Mouse (Mus musculus) NIH3T3 (cell line): ENCODE measurements around the gene Trp53i11.
A peak's percentile ranks its signal among the peaks of the same experiment; 100 is the strongest.

Source experiments
- DNase-seq: peaks from one replicate; pipeline ENCODE4 v3.0.0-alpha.2; 2012; ENCODE audit warnings: low read depth

The Trp53i11 gene

DNA sequence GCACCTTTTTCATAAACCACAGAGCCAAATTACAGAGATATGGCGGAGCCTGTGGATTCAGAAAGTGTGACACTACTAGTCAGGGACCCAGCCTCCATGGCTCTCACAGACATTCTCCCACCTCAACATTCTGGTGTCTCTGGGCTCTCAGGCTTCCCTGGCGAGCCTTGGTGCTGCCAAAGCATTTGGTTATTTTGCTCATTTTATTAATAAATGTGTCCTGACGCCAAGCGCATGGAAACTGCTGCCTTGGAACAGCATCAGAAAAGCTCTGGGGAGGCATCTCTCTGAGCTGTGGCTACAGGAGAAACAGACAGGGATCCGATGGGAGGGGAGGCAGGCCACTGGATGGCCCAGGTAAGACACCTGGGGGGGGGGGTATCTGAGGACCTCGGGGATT lies 15.4 kb upstream of the Trp53i11 start:
- DNase-seq: no peak

- no peak for DNase-seq
These were observed 14.9 kb upstream of the Trp53i11 start for GRCm38 (mm10) chr2:93172460-93172859.

DNA sequence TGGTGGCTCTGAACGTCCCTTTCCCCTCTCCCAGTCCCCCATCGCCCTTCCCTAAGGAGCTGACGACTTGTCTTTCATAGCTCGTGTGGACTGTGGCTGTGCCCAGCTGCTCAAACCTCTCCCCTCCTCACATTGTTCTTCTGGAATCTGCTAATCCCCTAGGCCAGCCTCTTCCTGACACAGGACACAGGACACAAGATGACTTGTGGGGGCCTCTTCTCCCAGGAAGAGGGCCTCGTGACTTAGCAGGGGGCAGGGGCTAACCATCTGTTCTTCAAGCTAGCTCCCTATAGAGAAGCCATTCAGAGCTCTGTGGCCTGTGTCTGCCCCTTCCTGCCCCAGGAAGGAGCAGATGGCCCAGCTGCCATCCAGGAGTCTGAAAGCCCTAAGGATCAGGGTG lies 13.2 kb upstream of the Trp53i11 start:
- no peak for DNase-seq

GRCm38 (mm10) chr2:93175278-93175677 lies 12.1 kb upstream of the Trp53i11 start:
- no peak for DNase-seq

GRCm38 (mm10) chr2:93175721-93176120 lies 11.6 kb upstream of the Trp53i11 start:
- DNase-seq: no peak

- no peak for DNase-seq
These were observed 11.1 kb upstream of the Trp53i11 start for GRCm38 (mm10) chr2:93176193-93176798.

DNA sequence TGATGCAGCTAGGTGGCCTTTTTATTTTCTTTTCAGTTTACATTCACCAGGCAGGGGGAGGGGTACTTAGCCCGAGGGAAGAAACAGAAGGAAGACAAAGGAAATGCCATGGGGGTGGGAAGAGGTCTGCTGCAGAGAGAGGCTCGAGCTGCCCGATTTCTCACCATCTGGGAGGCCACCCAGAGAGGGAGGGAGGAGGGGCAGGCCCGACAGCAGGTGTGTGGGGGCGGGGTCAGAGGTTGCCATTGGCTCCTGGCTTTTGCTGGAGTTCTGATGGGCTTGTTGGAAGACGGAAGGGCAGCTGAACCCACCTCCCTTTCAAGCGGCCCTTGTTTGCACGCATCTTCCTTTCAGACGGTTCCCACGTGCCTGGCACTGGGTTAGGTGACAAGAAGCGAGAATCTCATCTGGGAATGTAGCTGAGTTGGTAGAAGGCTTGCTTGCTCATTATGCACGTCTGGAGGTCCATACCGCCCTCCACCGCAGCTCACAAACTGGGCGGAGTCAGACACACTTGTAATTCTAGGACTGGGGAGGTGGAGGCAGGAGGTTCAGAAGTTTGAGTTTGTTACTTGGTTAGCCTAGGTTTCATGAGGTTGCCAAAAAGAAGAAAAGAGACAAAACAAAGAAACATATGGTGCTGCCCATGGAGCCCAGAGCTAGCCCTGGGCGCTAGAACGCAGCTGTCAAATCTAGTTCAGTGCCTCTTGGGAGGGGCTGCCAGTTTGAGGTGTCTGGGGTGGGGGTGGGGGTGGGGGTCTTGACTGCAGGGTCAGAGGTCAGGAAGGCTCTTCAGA lies 10.3 kb upstream of the Trp53i11 start:
- no peak for DNase-seq

DNA sequence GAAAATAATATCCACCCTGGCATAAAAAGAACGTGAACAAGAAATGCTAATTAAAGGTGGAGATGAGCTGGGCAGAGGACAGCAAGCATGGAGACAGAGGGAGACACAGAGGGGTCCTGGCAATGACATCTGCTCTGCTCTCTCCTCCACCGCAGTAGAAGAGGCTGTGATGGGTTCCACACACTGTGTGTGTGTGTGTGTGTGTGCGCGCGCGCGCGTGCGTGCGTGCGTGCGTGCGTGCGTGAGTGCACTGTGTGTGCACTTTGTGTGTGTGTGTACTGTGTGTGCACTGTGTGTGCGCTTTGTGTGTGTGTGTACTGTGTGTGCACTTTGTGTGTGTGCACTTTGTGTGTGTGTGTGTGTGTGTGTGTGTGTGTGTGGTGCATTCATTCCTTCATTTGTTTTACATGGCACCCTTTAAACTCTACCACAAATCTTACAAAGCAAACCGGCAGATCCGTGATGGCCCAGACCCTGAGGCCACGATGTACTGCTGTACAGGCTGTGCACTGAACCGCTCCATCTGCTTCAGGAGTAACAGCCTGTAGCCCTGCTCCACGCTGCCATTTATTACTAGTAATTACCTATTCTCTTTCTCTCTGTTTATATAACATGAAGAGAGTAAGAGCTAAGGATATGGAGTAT lies 9.6 kb upstream of the Trp53i11 start:
- no peak for DNase-seq

DNA sequence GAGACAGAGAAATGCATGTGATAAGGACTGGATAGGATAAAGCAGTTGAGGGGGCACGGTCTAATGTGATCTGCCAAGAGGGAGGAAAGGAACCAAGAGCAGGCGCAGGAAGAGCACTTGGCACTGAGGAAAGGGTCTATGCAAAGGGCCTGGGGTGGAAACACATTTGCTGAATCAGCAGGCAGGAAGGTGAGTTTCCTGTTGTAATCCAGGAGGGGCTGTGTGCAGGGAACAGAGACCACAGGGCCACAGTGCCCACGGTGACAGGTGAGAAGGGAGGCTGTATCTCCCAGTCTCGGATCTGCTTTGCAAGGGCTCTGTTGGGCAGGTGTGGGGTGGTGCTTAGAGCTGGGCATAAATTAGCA lies 9.1 kb upstream of the Trp53i11 start:
- DNase-seq: no peak

DNA sequence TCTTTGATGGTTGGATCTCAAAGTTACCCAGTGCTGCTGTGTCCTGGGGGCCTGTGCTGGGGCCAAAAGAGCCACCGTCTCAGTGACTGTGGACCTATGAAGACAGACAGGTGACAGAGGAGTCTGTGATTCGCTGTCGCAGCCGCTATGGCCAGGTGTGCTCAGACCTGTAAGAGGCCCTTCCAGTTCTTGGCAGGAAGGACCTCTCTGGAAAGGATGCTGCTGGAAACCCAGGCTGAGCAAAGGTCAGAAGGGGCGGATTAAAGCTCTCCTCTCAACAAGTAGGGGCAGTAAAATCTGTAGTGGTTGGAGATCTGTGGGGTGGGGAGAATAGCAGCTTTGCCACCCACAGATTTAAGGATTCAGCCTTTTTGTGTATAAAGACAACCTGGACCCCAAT lies 7.7 kb upstream of the Trp53i11 start:
- no peak for DNase-seq

DNA sequence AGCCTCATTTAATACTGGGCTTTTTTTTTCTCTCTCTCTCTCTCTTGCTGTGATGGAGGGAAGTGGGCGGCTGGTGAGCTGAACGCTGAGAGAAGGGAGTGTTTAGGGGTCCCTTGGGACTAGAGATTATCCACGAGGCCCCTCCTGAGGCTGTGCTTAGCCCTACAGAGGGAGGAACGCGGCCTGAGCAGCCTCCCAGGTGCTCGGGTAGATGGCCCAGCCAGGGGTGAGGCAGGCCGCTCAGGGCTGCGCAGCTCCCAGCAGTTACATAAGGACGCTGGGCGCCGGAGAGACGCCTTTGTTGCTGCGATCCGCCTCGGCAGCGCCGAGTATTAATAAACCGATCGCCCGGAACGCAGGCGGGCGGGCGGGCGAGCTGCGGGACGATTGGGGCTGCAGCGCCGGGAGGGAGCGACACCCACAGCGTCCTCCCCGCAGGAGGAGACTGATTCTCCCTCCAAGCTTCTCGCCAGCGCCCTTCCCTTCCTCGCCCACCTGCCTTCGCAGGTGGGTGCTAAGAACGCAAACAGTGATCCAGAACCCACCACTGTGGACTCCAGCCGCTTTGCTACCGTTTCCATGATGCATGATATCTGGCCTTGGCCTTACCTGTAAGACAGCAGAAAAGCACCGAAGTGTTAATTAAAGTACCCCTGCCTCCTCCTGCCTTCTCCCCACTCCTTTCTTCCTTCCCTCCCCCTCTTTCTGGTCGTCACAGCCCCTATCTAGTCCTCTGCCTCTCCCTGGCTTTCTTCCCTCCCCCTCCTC lies 7.1 kb upstream of the Trp53i11 start:
- no peak for DNase-seq

GRCm38 (mm10) chr2:93182859-93183258 lies 4.5 kb upstream of the Trp53i11 start:
- DNase-seq: peak; percentile 6

DNA sequence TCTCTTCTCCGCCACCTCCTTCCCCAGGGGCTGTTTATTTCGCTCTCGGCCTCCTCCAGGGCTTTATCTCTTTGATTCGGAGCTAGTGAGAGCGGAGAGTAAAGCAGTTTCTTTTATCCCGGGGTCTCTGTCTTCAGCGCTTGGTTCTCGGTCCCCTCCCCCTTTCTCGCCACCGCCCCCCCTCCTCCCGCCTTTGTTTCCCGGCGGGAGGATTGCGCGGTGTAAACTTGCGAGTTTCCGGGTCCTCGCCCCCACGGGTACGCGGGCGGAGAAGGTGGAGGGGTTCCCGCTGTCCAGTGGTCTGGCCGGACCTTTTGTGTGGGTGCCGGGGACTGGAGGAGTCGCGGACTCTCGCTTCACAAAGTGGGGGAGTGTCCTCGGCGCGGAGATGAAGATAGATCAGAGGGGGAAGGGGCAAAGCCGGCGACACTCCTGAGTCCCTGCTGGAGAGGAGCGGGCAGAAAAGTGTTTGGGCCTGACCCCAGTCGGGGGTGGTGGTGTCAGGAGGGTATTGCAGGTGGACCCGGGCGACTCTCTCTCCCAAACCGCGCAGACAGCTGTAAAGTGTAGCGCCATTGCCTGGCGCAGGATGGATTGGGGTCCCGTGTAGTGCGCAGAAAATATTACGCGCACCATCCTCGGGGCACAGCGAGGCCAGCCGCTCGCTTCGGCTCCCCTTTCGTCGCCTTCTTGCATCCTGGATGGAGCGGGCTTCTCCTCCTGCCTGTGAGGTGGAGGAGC lies 842 bp downstream of the Trp53i11 start:
- DNase-seq: no peak

DNA sequence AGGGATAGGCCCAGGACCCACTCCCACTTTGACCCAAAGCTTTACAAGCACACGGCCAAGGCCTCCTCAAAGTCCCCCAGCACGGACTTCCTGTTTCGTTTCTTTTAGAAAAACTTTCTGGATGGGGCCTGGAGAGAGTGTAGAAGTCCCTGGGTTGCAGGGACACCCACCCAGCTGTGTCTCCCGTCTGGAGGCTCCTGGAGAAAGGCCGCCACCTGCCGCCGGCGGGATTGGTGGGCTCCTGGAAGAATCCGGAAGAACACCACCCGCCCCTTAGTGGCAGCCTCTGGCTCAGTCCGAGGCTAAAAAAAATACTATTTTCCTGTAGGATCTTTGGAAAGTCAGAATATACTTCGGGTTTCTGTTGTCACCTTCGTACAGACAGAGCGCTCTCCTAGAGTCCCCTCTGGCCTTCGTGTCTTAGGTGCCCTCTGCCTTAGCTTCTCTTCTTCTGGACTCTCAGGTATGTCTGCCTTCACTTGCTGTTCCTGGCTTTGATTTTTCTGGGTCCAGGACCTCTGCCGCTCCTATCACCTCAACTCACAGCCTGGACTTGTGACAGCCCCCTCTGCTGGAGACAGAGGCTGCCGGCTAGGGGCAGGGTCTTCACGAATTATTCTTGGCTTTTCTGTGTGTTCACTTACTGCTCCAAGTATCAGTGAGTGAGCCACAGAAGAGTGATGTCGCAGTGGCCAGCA lies 1.6 kb downstream of the Trp53i11 start:
- no peak for DNase-seq

- DNase-seq: no peak
These were observed 3.6 kb downstream of the Trp53i11 start for GRCm38 (mm10) chr2:93190771-93191487.

DNA sequence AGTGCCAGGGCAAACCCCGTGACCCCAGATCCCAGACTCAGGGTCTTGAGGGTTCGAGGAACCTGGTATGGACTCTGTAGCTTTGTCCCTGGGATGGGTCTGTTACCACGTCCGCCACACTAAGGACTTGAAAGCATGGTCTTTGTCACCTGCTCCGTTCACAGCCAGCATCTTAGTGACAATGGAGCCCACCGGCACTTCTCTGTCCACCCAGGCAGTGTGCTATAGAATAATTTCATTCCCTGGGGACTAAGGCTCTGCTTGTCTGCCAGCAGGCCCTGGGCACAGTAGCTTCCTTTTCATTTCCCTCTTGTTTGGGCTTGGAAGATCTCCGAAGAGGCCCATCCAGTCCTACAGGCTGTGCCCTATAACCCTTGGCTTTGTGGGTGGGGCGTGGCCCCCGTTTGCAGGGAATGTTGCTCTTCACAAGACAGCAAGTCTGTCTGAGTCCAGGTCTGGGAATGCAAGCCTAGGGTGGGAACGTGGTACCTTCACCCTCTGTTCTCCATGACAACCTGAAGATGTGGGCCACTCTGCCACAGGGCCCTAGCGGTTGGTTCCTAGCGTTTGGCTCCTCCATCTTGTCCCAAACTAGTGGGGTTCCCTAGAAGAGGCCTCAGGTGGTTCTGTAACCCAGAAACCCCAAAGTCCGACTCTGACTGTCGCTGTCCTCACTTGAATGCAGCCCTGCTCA lies 4.3 kb downstream of the Trp53i11 start:
- no peak for DNase-seq

DNA sequence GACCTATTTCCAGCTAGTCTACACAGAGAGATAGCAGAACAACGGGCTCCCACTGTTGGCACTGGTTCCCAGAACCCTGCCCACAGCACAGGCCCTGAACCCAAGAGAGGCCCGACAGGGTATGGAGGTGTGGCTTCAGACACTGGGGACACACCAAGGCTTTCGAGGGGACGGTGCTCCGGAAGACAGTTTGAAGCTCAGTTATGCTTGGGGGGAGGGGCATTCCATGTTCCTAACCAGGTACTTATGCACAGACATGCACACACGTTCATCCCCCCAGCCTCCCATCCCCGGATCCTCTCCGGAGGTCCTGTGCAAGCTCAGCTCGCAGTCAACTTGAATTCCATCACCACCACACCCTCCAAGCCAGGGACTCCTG lies 4.8 kb downstream of the Trp53i11 start:
- DNase-seq: no peak

GRCm38 (mm10) chr2:93192671-93193080 lies 5.3 kb downstream of the Trp53i11 start:
- DNase-seq: no peak

- DNase-seq: no peak
These were observed 6.5 kb downstream of the Trp53i11 start for GRCm38 (mm10) chr2:93193806-93194205.

- DNase-seq: peak; percentile 91
These were observed 11.5 kb downstream of the Trp53i11 start for GRCm38 (mm10) chr2:93198846-93199245.
